In the genomic region with DNA sequence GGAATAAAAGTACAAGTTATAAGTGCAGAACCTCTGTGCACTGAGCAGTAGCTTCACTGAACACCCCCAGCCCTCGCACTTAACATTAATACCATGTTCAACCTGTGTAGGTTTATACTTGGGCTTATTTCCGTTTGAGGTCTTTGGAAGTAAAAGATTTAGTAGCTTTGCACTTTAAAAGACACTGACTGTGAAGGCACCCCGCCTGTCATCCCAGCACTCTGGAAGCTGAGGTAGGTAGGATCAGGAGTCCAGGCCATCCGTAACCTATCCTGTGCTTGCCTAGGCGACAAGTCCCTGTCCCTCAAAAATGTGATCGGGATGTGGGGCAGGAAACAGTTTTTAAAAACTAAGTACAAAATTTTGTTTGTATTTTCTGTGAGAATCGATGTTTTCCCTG, we compare ENCODE assay signal across 8 mouse cellular contexts. TPM values are rescaled to one million over a fixed set of nuclear protein-coding genes. Genes with fewer than 3 reads are reported as not detected.
DNase-seq lines count a peak whose midpoint lies in the region; ATAC-seq lines count a peak whose summit lies in the region.

No protein-coding gene starts in this region.

- peak overlapping the region; percentile 90 for H3K4me3 ChIP-seq in liver, embryonic 11.5 days (ENCODE audit: low read depth, low read length)

- H3K36me3 ChIP-seq in liver, embryonic 11.5 days (ENCODE audit: control insufficient read depth, insufficient read depth, low read length) = no peaks in the 10 kb centered on the region; the same call in 1 of the 2 replicates

- peak; percentile 16 for DNase-seq in CD4-positive, CD25-positive, alpha-beta regulatory T cell, adult 2 months (ENCODE audit: low read depth, low spot score)
- peak; percentile 6 for DNase-seq in thymus, postnatal 14 days
- DNase-seq in thymus, postnatal 0 days (ENCODE audit: low spot score) = no peak
- no peak for DNase-seq in liver, embryonic 11.5 days (ENCODE audit: low spot score)
- DNase-seq in natural killer cell, adult 2 months (ENCODE audit: low spot score in 2 of 2) = no peak
- DNase-seq in left cerebral cortex, postnatal 25 days (ENCODE audit: low spot score in 2 of 2) = no peak
- no peak for DNase-seq in right cerebral cortex, postnatal 4 days

- no peaks in the 10 kb centered on the region for H3K9me3 ChIP-seq in liver, embryonic 11.5 days (ENCODE audit: control insufficient read depth, low read length)

- intact Hi-C loops in left cerebral cortex, postnatal 25 days (cut with DNase I) = no loop called here

- H3K4me1 ChIP-seq in liver, embryonic 11.5 days (replicated peaks; ENCODE audit: control insufficient read depth, insufficient read depth, low read length) = peaks cover 14% of the 10 kb centered on the region

- H3K27me3 ChIP-seq in liver, embryonic 11.5 days (replicated peaks; ENCODE audit: control insufficient read depth, insufficient read depth, low read length) = no peaks in the 10 kb centered on the region

- H3K27ac ChIP-seq in liver, embryonic 11.5 days (ENCODE audit: low read depth, low read length) = no peak overlapping the region

- no peak for ATAC-seq in CD4-positive, CD25-positive, alpha-beta regulatory T cell, adult 4 months
- no peak for ATAC-seq in liver, embryonic 11.5 days (replicated peaks; ENCODE audit: low FRiP score)

- H3K9ac ChIP-seq in liver, embryonic 11.5 days (ENCODE audit: low read depth, low read length) = peak overlapping the region; percentile 94

- H3K4me2 ChIP-seq in liver, embryonic 11.5 days = peak overlapping the region; percentile 82

- 56% methylated on average over 7 of the region's 7 CpGs for WGBS in liver, embryonic 11.5 days

RNA-seq across cellular contexts. Expression of gene Rab5a, which starts 1.4 kb away (rescaled TPM):
- polyA plus RNA-seq in CD4-positive, CD25-positive, alpha-beta regulatory T cell, adult 4 months (2017; shearing (Covaris generic)) = 10 to 100 TPM in 1 of 2 experiments, 1 to 10 TPM in 1; 9.1 to 16.0 TPM
- polyA plus RNA-seq in thymus, postnatal 0 days (2015; fragmentation: Nextera tagmentation; extraction: Ambion mirVana) = 60.4 and 77.3 TPM in 2 replicates
- polyA plus RNA-seq in liver, embryonic 11.5 days (2014; fragmentation: Nextera tagmentation; extraction: Ambion mirVana) = 57.4 and 59.7 TPM in 2 replicates
- 100 to 1,000 TPM; 129 to 130 TPM for total RNA-seq in left cerebral cortex, postnatal 25 days (2021)

RNA-seq across cellular contexts. Expression of gene Efhb, which starts 17.3 kb away (rescaled TPM):
- polyA plus RNA-seq in CD4-positive, CD25-positive, alpha-beta regulatory T cell, adult 4 months (2017; shearing (Covaris generic)) = under 1 TPM in 1 of 2 experiments, not detected in 1; 0.12 TPM
- 0.12 and 0.18 TPM in 2 replicates for polyA plus RNA-seq in thymus, postnatal 0 days (2015; fragmentation: Nextera tagmentation; extraction: Ambion mirVana)
- 0.08 and 0.19 TPM in 2 replicates for polyA plus RNA-seq in liver, embryonic 11.5 days (2014; fragmentation: Nextera tagmentation; extraction: Ambion mirVana)
- total RNA-seq in left cerebral cortex, postnatal 25 days (2021) = under 1 TPM; 0.11 to 0.48 TPM

RNA-seq across cellular contexts. Expression of gene Pp2d1, which starts 58.8 kb away (rescaled TPM):
- 1 to 10 TPM in 1 of 2 experiments, under 1 TPM in 1; 0.60 to 1.2 TPM for polyA plus RNA-seq in CD4-positive, CD25-positive, alpha-beta regulatory T cell, adult 4 months (2017; shearing (Covaris generic))
- polyA plus RNA-seq in thymus, postnatal 0 days (2015; fragmentation: Nextera tagmentation; extraction: Ambion mirVana) = 0.26 and 0.33 TPM in 2 replicates
- 0.12 and 0.38 TPM in 2 replicates for polyA plus RNA-seq in liver, embryonic 11.5 days (2014; fragmentation: Nextera tagmentation; extraction: Ambion mirVana)
- not detected for total RNA-seq in left cerebral cortex, postnatal 25 days (2021)

Comparison
In these comparisons a context has a peak if more than half of its experiments do, and no peak if none do; other contexts are left out.
1. DNase-seq: peak in CD4-positive, CD25-positive, alpha-beta regulatory T cell, adult 2 months (single experiment) and thymus, postnatal 14 days (single experiment); none in thymus, postnatal 0 days (single experiment), liver, embryonic 11.5 days (single experiment), natural killer cell, adult 2 months (0 of 2), left cerebral cortex, postnatal 25 days (0 of 2) and right cerebral cortex, postnatal 4 days (single experiment).